Mouse (Mus musculus) stomach, embryonic 16.5 days (tissue): ENCODE data around the gene Pgpep1. TPM values are rescaled to one million over a fixed set of nuclear protein-coding genes. Genes with fewer than 3 reads are reported as not detected.

ENCODE experiments used
- ATAC-seq: fragments of 200-750 bp; cut with Nextera tagmentation; 2 replicates; pipeline ENCODE4 v1.8.0; 2017; ENCODE audit warnings: moderate number of reproducible peaks, moderate TSS enrichment; ENCODE audit not compliant: insufficient read depth, low FRiP score
- H3K27ac ChIP-seq: fragments of 300-500 bp; sonication (generic); 2 replicates; pipeline ENCODE4 v1.5.1; 2014; ENCODE audit warnings: low read length
- H3K27me3 ChIP-seq: fragments of 300-500 bp; sonication (generic); 2 replicates; pipeline ENCODE4 v1.6.1; 2014; ENCODE audit warnings: low read length, control low read depth, mixed read lengths; ENCODE audit not compliant: control insufficient read depth, insufficient read depth
- H3K36me3 ChIP-seq: fragments of 300-500 bp; sonication (generic); 2 replicates; pipeline ENCODE4 v1.6.1; 2014; ENCODE audit warnings: low read length; ENCODE audit not compliant: control insufficient read depth, insufficient read depth
- H3K4me1 ChIP-seq: fragments of 300-500 bp; sonication (generic); 2 replicates; pipeline ENCODE4 v1.6.1; 2014; ENCODE audit warnings: low read length, control low read depth, mixed read lengths; ENCODE audit not compliant: control insufficient read depth, insufficient read depth
- H3K4me2 ChIP-seq: fragments of 300-500 bp; sonication (generic); 2 replicates; pipeline ENCODE4 v1.6.1; 2014; ENCODE audit warnings: low read depth, low read length, mixed read lengths
- H3K4me3 ChIP-seq: fragments of 300-500 bp; sonication (generic); replicated peaks from 2 replicates; pipeline ENCODE4 v1.5.1; 2014; ENCODE audit warnings: mild to moderate bottlenecking, low read length
- H3K9ac ChIP-seq: fragments of 300-500 bp; sonication (generic); 2 replicates; pipeline ENCODE4 v1.6.1; 2014; ENCODE audit warnings: low read length
- H3K9me3 ChIP-seq: fragments of 300-500 bp; sonication (generic); replicated peaks from 2 replicates; pipeline ENCODE4 v1.6.1; 2016; ENCODE audit warnings: low read length, control low read depth; ENCODE audit not compliant: control insufficient read depth
- WGBS: fragments of 180-500 bp; shearing (Covaris S2); extraction: QIAGEN DNeasy Blood & Tissue Kit; methylation state at CpG from one replicate; pipeline ENCODE4 v1.1.7; 2014; 5-methylcytosine and 5-hydroxymethylcytosine counted together
- polyA plus RNA-seq: library from polyadenylated mRNA; unstranded; fragments of >200 nt; fragmentation: Nextera tagmentation; extraction: Ambion mirVana; gene quantifications from 2 replicates; pipeline ENCODE4 v1.2.1, GENCODE M21; 2015

Gene Pgpep1
- polyA plus RNA-seq, 1 experiment from 2014 or later: 57.5 TPM

GRCm38 (mm10) chr8:70657739-70658138 lies 2.4 kb downstream of the Pgpep1 start:
- Histone ChIP-seq H3K4me1 (peaks cover 25% of the 10 kb centered on the region), H3K4me3 (peak overlapping the region; percentile 89; the same call in 1 of the 2 replicates), H3K9ac (no peak overlapping the region), H3K9me3 (no peaks in the 10 kb centered on the region), H3K4me2 (no peak overlapping the region; the same call in 1 of the 2 replicates), H3K27ac (no peak overlapping the region), H3K27me3 (no peaks in the 10 kb centered on the region), H3K36me3 (no peaks in the 10 kb centered on the region)
- ATAC-seq: no peak
- 87% methylated on average over 2 of the region's 2 CpGs for WGBS

- no peak overlapping the region for H3K4me2 ChIP-seq
- no peaks in the 10 kb centered on the region for H3K9me3 ChIP-seq
- no peaks in the 10 kb centered on the region for H3K36me3 ChIP-seq
- peaks cover 25% of the 10 kb centered on the region for H3K4me1 ChIP-seq
- 92% methylated on average over 3 of the region's 3 CpGs for WGBS
- H3K4me3 ChIP-seq: no peak overlapping the region
- no peak overlapping the region for H3K27ac ChIP-seq
- H3K27me3 ChIP-seq: no peaks in the 10 kb centered on the region
- H3K9ac ChIP-seq: no peak overlapping the region
- ATAC-seq: no peak
Measured at GRCm38 (mm10) chr8:70657214-70657613, 3.0 kb downstream of the Pgpep1 start.

GRCm38 (mm10) chr8:70656193-70656790 lies 3.9 kb downstream of the Pgpep1 start:
- Histone ChIP-seq H3K4me1 (peaks cover 25% of the 10 kb centered on the region), H3K27ac (0 out of 2 replicates have a peak overlapping the region, but pooled peaks have one; percentile 12), H3K36me3 (0 out of 2 replicates have a peak, but pooled peaks cover 3% of the 10 kb centered on the region), H3K4me3 (no peak overlapping the region), H3K9ac (peak overlapping the region; percentile 10; the same call in 1 of the 2 replicates), H3K4me2 (no peak overlapping the region), H3K27me3 (no peaks in the 10 kb centered on the region), H3K9me3 (no peaks in the 10 kb centered on the region)
- ATAC-seq: no peak
- 71% methylated on average over 13 of the region's 13 CpGs for WGBS

- WGBS: 65% methylated on average over 2 of the region's 2 CpGs
- no peak overlapping the region; the same call in 1 of the 2 replicates for H3K9ac ChIP-seq
- no peak overlapping the region for H3K4me3 ChIP-seq
- H3K36me3 ChIP-seq: 0 out of 2 replicates have a peak, but pooled peaks cover 6% of the 10 kb centered on the region
- no peak overlapping the region for H3K4me2 ChIP-seq
- no peak for ATAC-seq
- no peaks in the 10 kb centered on the region for H3K27me3 ChIP-seq
- peak overlapping the region; percentile 11; the same call in 1 of the 2 replicates for H3K27ac ChIP-seq
- peaks cover 24% of the 10 kb centered on the region for H3K4me1 ChIP-seq
- H3K9me3 ChIP-seq: no peaks in the 10 kb centered on the region
Measured at GRCm38 (mm10) chr8:70655469-70655868, 4.7 kb downstream of the Pgpep1 start.

- Histone ChIP-seq H3K9me3 (no peaks in the 10 kb centered on the region), H3K27me3 (no peaks in the 10 kb centered on the region), H3K4me3 (no peak overlapping the region), H3K36me3 (0 out of 2 replicates have a peak, but pooled peaks cover 8% of the 10 kb centered on the region), H3K4me1 (peaks cover 27% of the 10 kb centered on the region), H3K9ac (no peak overlapping the region), H3K27ac (no peak overlapping the region), H3K4me2 (no peak overlapping the region)
- ATAC-seq: no peak
- 73% methylated on average over 1 of the region's 1 CpGs for WGBS
Measured at GRCm38 (mm10) chr8:70654121-70654520, 6.1 kb downstream of the Pgpep1 start.

GRCm38 (mm10) chr8:70653226-70653625 lies 7.0 kb downstream of the Pgpep1 start:
- no peak overlapping the region for H3K4me3 ChIP-seq
- H3K36me3 ChIP-seq: 0 out of 2 replicates have a peak, but pooled peaks cover 8% of the 10 kb centered on the region
- no peak overlapping the region for H3K27ac ChIP-seq
- ATAC-seq: no peak
- H3K4me1 ChIP-seq: peaks cover 26% of the 10 kb centered on the region
- WGBS: 58% methylated on average over 2 of the region's 2 CpGs
- H3K9me3 ChIP-seq: no peaks in the 10 kb centered on the region
- H3K4me2 ChIP-seq: no peak overlapping the region
- no peaks in the 10 kb centered on the region for H3K27me3 ChIP-seq
- H3K9ac ChIP-seq: no peak overlapping the region

- WGBS: 90% methylated on average over 17 of the region's 17 CpGs
- Histone ChIP-seq H3K4me3 (no peak overlapping the region), H3K4me2 (no peak overlapping the region), H3K27ac (peak overlapping the region; percentile 73; the same call in 1 of the 2 replicates), H3K4me1 (peaks cover 27% of the 10 kb centered on the region), H3K9me3 (no peaks in the 10 kb centered on the region), H3K36me3 (0 out of 2 replicates have a peak, but pooled peaks cover 8% of the 10 kb centered on the region), H3K27me3 (no peaks in the 10 kb centered on the region), H3K9ac (no peak overlapping the region)
- ATAC-seq: no peak
Measured at GRCm38 (mm10) chr8:70650351-70650750, 9.8 kb downstream of the Pgpep1 start.

- no peak overlapping the region for H3K4me2 ChIP-seq
- 46% methylated on average over 4 of the region's 4 CpGs for WGBS
- peak overlapping the region; percentile 73 for H3K27ac ChIP-seq
- no peak overlapping the region for H3K9ac ChIP-seq
- ATAC-seq: peak; percentile 85
- peaks cover 27% of the 10 kb centered on the region for H3K4me1 ChIP-seq
- H3K36me3 ChIP-seq: 0 out of 2 replicates have a peak, but pooled peaks cover 8% of the 10 kb centered on the region
- no peaks in the 10 kb centered on the region for H3K27me3 ChIP-seq
- H3K4me3 ChIP-seq: no peak overlapping the region
- no peaks in the 10 kb centered on the region for H3K9me3 ChIP-seq
Measured at GRCm38 (mm10) chr8:70649324-70649723, 10.9 kb downstream of the Pgpep1 start.

GRCm38 (mm10) chr8:70648921-70649320 lies 11.3 kb downstream of the Pgpep1 start:
- WGBS: 50% methylated on average over 3 of the region's 3 CpGs
- 0 out of 2 replicates have a peak, but pooled peaks cover 8% of the 10 kb centered on the region for H3K36me3 ChIP-seq
- peaks cover 27% of the 10 kb centered on the region for H3K4me1 ChIP-seq
- H3K9ac ChIP-seq: peak overlapping the region; percentile 54
- H3K4me2 ChIP-seq: no peak overlapping the region
- H3K27ac ChIP-seq: peak overlapping the region; percentile 73
- peak; percentile 4; the same call in 1 of the 2 replicates for ATAC-seq
- H3K4me3 ChIP-seq: no peak overlapping the region
- H3K27me3 ChIP-seq: no peaks in the 10 kb centered on the region
- no peaks in the 10 kb centered on the region for H3K9me3 ChIP-seq
